Mouse (Mus musculus): ENCODE measurements around the gene Nuf2. TPM values are rescaled to one million over a fixed set of nuclear protein-coding genes. Genes with fewer than 3 reads are reported as not detected.
"Not testable (repeated sequence)": the region's sequence is repeated elsewhere in the genome, so short reads cannot be mapped to it uniquely, and the experiment has no call there.

The Nuf2 gene
- polyA plus RNA-seq, 1 experiment from 2014 or later = 81.3 TPM

- no peak overlapping the region for H3K27ac ChIP-seq (replicated peaks; ENCODE audit: low read depth, low read length)
Observed at GRCm38 (mm10) chr1:169529996-169530518, 1.2 kb downstream of the Nuf2 start.

GRCm38 (mm10) chr1:169526006-169526680 is 5.1 kb downstream of the Nuf2 start:
- WGBS = 92% methylated on average over 5 of the region's 5 CpGs

More at GRCm38 (mm10) chr1:169529996-169530518, 1.2 kb downstream of the Nuf2 start:
- Histone ChIP-seq H3K4me1 (ENCODE audit: control insufficient read depth, insufficient read depth, low read length) (no peaks in the 10 kb centered on the region), H3K9ac (ENCODE audit: low read length) (no peak overlapping the region), H3K4me2 (ENCODE audit: low read depth, severe bottlenecking) (peak overlapping the region; percentile 38), H3K27me3 (ENCODE audit: control insufficient read depth, insufficient read depth, low read length) (no peaks in the 10 kb centered on the region), H3K4me3 (ENCODE audit: low read depth, low read length) (peak overlapping the region; percentile 66; the same call in 1 of the 2 replicates), H3K36me3 (ENCODE audit: control insufficient read depth, insufficient read depth, low read length) (peaks cover 2% of the 10 kb centered on the region; the same call in 1 of the 2 replicates), H3K9me3 (ENCODE audit: control insufficient read depth, low read length) (no peaks in the 10 kb centered on the region)
- WGBS = 85% methylated on average over 8 of the region's 8 CpGs
- DNase-seq (ENCODE audit: low spot score) (no peak), ATAC-seq (ENCODE audit: insufficient number of reproducible peaks, low FRiP score, low TSS enrichment, low read depth) (no peak)

GRCm38 (mm10) chr1:169519337-169519736 is 11.9 kb downstream of the Nuf2 start:
- ATAC-seq (ENCODE audit: insufficient number of reproducible peaks, low FRiP score, low TSS enrichment, low read depth) (no peak), DNase-seq (ENCODE audit: low spot score) (no peak)
- Histone ChIP-seq H3K4me1 (ENCODE audit: control insufficient read depth, insufficient read depth, low read length) (no peaks in the 10 kb centered on the region), H3K9me3 (ENCODE audit: control insufficient read depth, low read length) (no peaks in the 10 kb centered on the region), H3K36me3 (ENCODE audit: control insufficient read depth, insufficient read depth, low read length) (peaks cover 14% of the 10 kb centered on the region; the same call in 1 of the 2 replicates), H3K4me3 (ENCODE audit: low read depth, low read length) (no peak overlapping the region), H3K9ac (ENCODE audit: low read length) (no peak overlapping the region), H3K27me3 (ENCODE audit: control insufficient read depth, insufficient read depth, low read length) (no peaks in the 10 kb centered on the region), H3K4me2 (ENCODE audit: low read depth, severe bottlenecking) (no peak overlapping the region), H3K27ac (replicated peaks; ENCODE audit: low read depth, low read length) (no peak overlapping the region)
- 93% methylated on average over 11 of the region's 11 CpGs for WGBS

More at GRCm38 (mm10) chr1:169526006-169526680, 5.1 kb downstream of the Nuf2 start:
- no peaks in the 10 kb centered on the region for H3K27me3 ChIP-seq (ENCODE audit: control insufficient read depth, insufficient read depth, low read length)
- no peak overlapping the region for H3K4me2 ChIP-seq (ENCODE audit: low read depth, severe bottlenecking)
- DNase-seq (ENCODE audit: low spot score) (no peak), ATAC-seq (ENCODE audit: insufficient number of reproducible peaks, low FRiP score, low TSS enrichment, low read depth) (no peak)
- H3K9ac ChIP-seq (ENCODE audit: low read length) = no peak overlapping the region
- no peak overlapping the region for H3K4me3 ChIP-seq (ENCODE audit: low read depth, low read length)
- H3K27ac ChIP-seq (replicated peaks; ENCODE audit: low read depth, low read length) = no peak overlapping the region
- H3K9me3 ChIP-seq (ENCODE audit: control insufficient read depth, low read length) = no peaks in the 10 kb centered on the region
- no peaks in the 10 kb centered on the region for H3K4me1 ChIP-seq (ENCODE audit: control insufficient read depth, insufficient read depth, low read length)
- H3K36me3 ChIP-seq (ENCODE audit: control insufficient read depth, insufficient read depth, low read length) = peaks cover 11% of the 10 kb centered on the region; the same call in 1 of the 2 replicates

- DNase-seq (ENCODE audit: low spot score); H3K27me3 ChIP-seq (ENCODE audit: control insufficient read depth, insufficient read depth, low read length); H3K27ac ChIP-seq (replicated peaks; ENCODE audit: low read depth, low read length); H3K4me2 ChIP-seq (ENCODE audit: low read depth, severe bottlenecking); H3K9ac ChIP-seq (ENCODE audit: low read length); H3K4me3 ChIP-seq (ENCODE audit: low read depth, low read length); ATAC-seq (ENCODE audit: insufficient number of reproducible peaks, low FRiP score, low TSS enrichment, low read depth); H3K4me1 ChIP-seq (ENCODE audit: control insufficient read depth, insufficient read depth, low read length); H3K9me3 ChIP-seq (ENCODE audit: control insufficient read depth, low read length): not testable (repeated sequence)
- H3K36me3 ChIP-seq (ENCODE audit: control insufficient read depth, insufficient read depth, low read length) = peaks cover 10% of the 10 kb centered on the region; the same call in 1 of the 2 replicates
- WGBS = 97% methylated on average over 5 of the region's 7 CpGs
Observed at GRCm38 (mm10) chr1:169517899-169518517, 13.3 kb downstream of the Nuf2 start.

- DNase-seq (ENCODE audit: low spot score) (no peak), ATAC-seq (ENCODE audit: insufficient number of reproducible peaks, low FRiP score, low TSS enrichment, low read depth) (no peak)
- Histone ChIP-seq H3K36me3 (ENCODE audit: control insufficient read depth, insufficient read depth, low read length) (peaks cover 12% of the 10 kb centered on the region; the same call in 1 of the 2 replicates), H3K4me1 (ENCODE audit: control insufficient read depth, insufficient read depth, low read length) (no peaks in the 10 kb centered on the region), H3K4me2 (ENCODE audit: low read depth, severe bottlenecking) (no peak overlapping the region), H3K4me3 (ENCODE audit: low read depth, low read length) (no peak overlapping the region), H3K27ac (replicated peaks; ENCODE audit: low read depth, low read length) (no peak overlapping the region), H3K9ac (ENCODE audit: low read length) (no peak overlapping the region), H3K9me3 (ENCODE audit: control insufficient read depth, low read length) (no peaks in the 10 kb centered on the region), H3K27me3 (ENCODE audit: control insufficient read depth, insufficient read depth, low read length) (no peaks in the 10 kb centered on the region)
- WGBS = 96% methylated on average over 8 of the region's 8 CpGs
Observed at GRCm38 (mm10) chr1:169517376-169517892, 13.8 kb downstream of the Nuf2 start.

- H3K9ac ChIP-seq (ENCODE audit: low read length) = no peak overlapping the region
- DNase-seq (ENCODE audit: low spot score) (no peak), ATAC-seq (ENCODE audit: insufficient number of reproducible peaks, low FRiP score, low TSS enrichment, low read depth) (no peak)
- no peak overlapping the region for H3K4me3 ChIP-seq (ENCODE audit: low read depth, low read length)
- H3K27me3 ChIP-seq (ENCODE audit: control insufficient read depth, insufficient read depth, low read length) = no peaks in the 10 kb centered on the region
- WGBS = 89% methylated on average over 6 of the region's 6 CpGs
- H3K9me3 ChIP-seq (ENCODE audit: control insufficient read depth, low read length) = no peaks in the 10 kb centered on the region
- peaks cover 17% of the 10 kb centered on the region; the same call in 1 of the 2 replicates for H3K36me3 ChIP-seq (ENCODE audit: control insufficient read depth, insufficient read depth, low read length)
- no peaks in the 10 kb centered on the region for H3K4me1 ChIP-seq (ENCODE audit: control insufficient read depth, insufficient read depth, low read length)
- no peak overlapping the region for H3K27ac ChIP-seq (replicated peaks; ENCODE audit: low read depth, low read length)
- H3K4me2 ChIP-seq (ENCODE audit: low read depth, severe bottlenecking) = no peak overlapping the region
Observed at GRCm38 (mm10) chr1:169506354-169506753, 24.9 kb downstream of the Nuf2 start.

- 92% methylated on average over 3 of the region's 3 CpGs for WGBS
- Histone ChIP-seq H3K27me3 (ENCODE audit: control insufficient read depth, insufficient read depth, low read length) (no peaks in the 10 kb centered on the region), H3K9me3 (ENCODE audit: control insufficient read depth, low read length) (no peaks in the 10 kb centered on the region), H3K36me3 (ENCODE audit: control insufficient read depth, insufficient read depth, low read length) (peaks cover 19% of the 10 kb centered on the region; the same call in 1 of the 2 replicates), H3K4me3 (ENCODE audit: low read depth, low read length) (no peak overlapping the region), H3K27ac (replicated peaks; ENCODE audit: low read depth, low read length) (no peak overlapping the region), H3K4me1 (ENCODE audit: control insufficient read depth, insufficient read depth, low read length) (no peaks in the 10 kb centered on the region), H3K4me2 (ENCODE audit: low read depth, severe bottlenecking) (no peak overlapping the region), H3K9ac (ENCODE audit: low read length) (no peak overlapping the region)
- ATAC-seq (ENCODE audit: insufficient number of reproducible peaks, low FRiP score, low TSS enrichment, low read depth) (no peak), DNase-seq (ENCODE audit: low spot score) (no peak)
Observed at GRCm38 (mm10) chr1:169502876-169503275, 28.4 kb downstream of the Nuf2 start.

- ATAC-seq (ENCODE audit: insufficient number of reproducible peaks, low FRiP score, low TSS enrichment, low read depth) (no peak), DNase-seq (ENCODE audit: low spot score) (peak; percentile 60)
- Histone ChIP-seq H3K9me3 (ENCODE audit: control insufficient read depth, low read length) (no peaks in the 10 kb centered on the region), H3K36me3 (ENCODE audit: control insufficient read depth, insufficient read depth, low read length) (peaks cover 2% of the 10 kb centered on the region; the same call in 1 of the 2 replicates), H3K27ac (replicated peaks; ENCODE audit: low read depth, low read length) (no peak overlapping the region), H3K9ac (ENCODE audit: low read length) (no peak overlapping the region), H3K27me3 (ENCODE audit: control insufficient read depth, insufficient read depth, low read length) (no peaks in the 10 kb centered on the region), H3K4me3 (ENCODE audit: low read depth, low read length) (no peak overlapping the region), H3K4me1 (ENCODE audit: control insufficient read depth, insufficient read depth, low read length) (no peaks in the 10 kb centered on the region), H3K4me2 (ENCODE audit: low read depth, severe bottlenecking) (no peak overlapping the region)
- WGBS = 78% methylated on average over 8 of the region's 8 CpGs
Observed at GRCm38 (mm10) chr1:169495621-169496020, 35.6 kb downstream of the Nuf2 start.
